Mouse (Mus musculus) liver, adult 2 months (tissue): ENCODE data around the gene Srpk1. TPM values are rescaled to one million over a fixed set of nuclear protein-coding genes. Genes with fewer than 3 reads are reported as not detected.
"Not testable (repeated sequence)": the region's sequence is repeated elsewhere in the genome, so short reads cannot be mapped to it uniquely, and the experiment has no call there.

Experiments used
- DNase-seq: peaks from one replicate; pipeline ENCODE4 v3.0.0-alpha.2; 2011; ENCODE audit warnings: low read depth, low spot score; ENCODE audit errors: extremely low read depth
- H3K27ac ChIP-seq: fragments of 200-500 bp; replicated peaks from 2 replicates; pipeline ENCODE4 v1.5.1; 2012; ENCODE audit warnings: low read depth, mild to moderate bottlenecking, control low read depth, inconsistent platforms, low read length; ENCODE audit not compliant: insufficient read depth
- H3K27me3 ChIP-seq: fragments of 200-500 bp; 2 replicates; pipeline ENCODE4 v1.6.1; 2012; ENCODE audit warnings: mild to moderate bottlenecking, moderate library complexity, low read length, inconsistent platforms; ENCODE audit not compliant: control insufficient read depth, insufficient read depth
- H3K36me3 ChIP-seq: fragments of 200-500 bp; 2 replicates; pipeline ENCODE4 v1.6.1; 2012; ENCODE audit warnings: low read length, inconsistent platforms; ENCODE audit not compliant: control insufficient read depth, insufficient read depth
- H3K4me1 ChIP-seq: fragments of 200-500 bp; 2 replicates; pipeline ENCODE4 v1.6.1; 2011; ENCODE audit warnings: low read length; ENCODE audit not compliant: control insufficient read depth, insufficient read depth
- H3K4me3 ChIP-seq: fragments of 200-500 bp; 2 replicates; pipeline ENCODE4 v1.5.1; 2011; ENCODE audit warnings: low read depth, mild to moderate bottlenecking, control low read depth, low read length, moderate library complexity; ENCODE audit not compliant: insufficient read depth
- H3K79me2 ChIP-seq: fragments of 200-500 bp; 2 replicates; pipeline ENCODE4 v1.6.1; 2012; ENCODE audit warnings: inconsistent platforms, mild to moderate bottlenecking, low read length, moderate library complexity; ENCODE audit not compliant: control insufficient read depth, insufficient read depth
- H3K9ac ChIP-seq: fragments of 200-500 bp; 2 replicates; pipeline ENCODE4 v1.6.1; 2012; ENCODE audit warnings: low read depth, mild to moderate bottlenecking, control low read depth, inconsistent platforms, low read length
- CTCF ChIP-seq: fragments of 200-500 bp; IDR thresholded peaks from 2 replicates; pipeline ENCODE4 v1.5.1; 2011; ENCODE audit warnings: low read depth, low read length, control low read depth
- POLR2A ChIP-seq: fragments of 200-500 bp; IDR thresholded peaks from 2 replicates; pipeline ENCODE4 v1.6.1; 2011; ENCODE audit warnings: low read length, control low read depth; ENCODE audit not compliant: insufficient read depth; ENCODE audit errors: extremely low read depth
- WGBS: fragments of 180-500 bp; shearing (Covaris S2); methylation state at CpG from one replicate; pipeline ENCODE4 v1.1.7; 2018; 5-methylcytosine and 5-hydroxymethylcytosine counted together
- polyA plus RNA-seq: library from polyadenylated mRNA; depleted of rRNA; stranded (reverse); fragments of >200 nt; gene quantifications from 2 replicates; pipeline ENCODE4 v1.2.3, GENCODE M21; 2012
- total RNA-seq: library from RNA; depleted of rRNA; stranded (reverse); fragments of >200 nt; gene quantifications from 2 replicates; pipeline ENCODE4 v1.2.3, GENCODE M21; 2014

Srpk1 gene
- total and polyA plus RNA-seq, 2 experiments, result 10.8 to 13.7 TPM

GRCm38 (mm10) chr17:28560598-28560997, 61.9 kb downstream of the Srpk1 start, which contains the start of gene Clps:
Gene Clps (minus strand): TSS chr17:28560766.
- Histone ChIP-seq H3K27me3 (no peaks in the 10 kb centered on the region), H3K4me3 (no peak within 1 kb of the TSS), H3K27ac (no peak within 1 kb of the TSS), H3K9ac (no peak within 1 kb of the TSS), H3K79me2 (no peaks in the 10 kb centered on the region), H3K36me3 (no peaks in the 10 kb centered on the region), H3K4me1 (0 out of 2 replicates have a peak, but pooled peaks cover 3% of the 10 kb centered on the region)
- TF ChIP-seq CTCF, result no peak
- TF ChIP-seq POLR2A, result no peak
- DNase-seq, result no peak
- WGBS, result 81% methylated on average over 4 of the region's 4 CpGs

GRCm38 (mm10) chr17:28557772-28558171, 64.7 kb downstream of the Srpk1 start:
- DNase-seq, result no peak
- no peak overlapping the region for H3K4me3 ChIP-seq
- 73% methylated on average over 6 of the region's 6 CpGs for WGBS

GRCm38 (mm10) chr17:28556635-28557396, 65.7 kb downstream of the Srpk1 start:
- 55% methylated on average over 6 of the region's 6 CpGs for WGBS
- no peak overlapping the region for H3K27ac ChIP-seq
- no peak overlapping the region for H3K9ac ChIP-seq
- no peaks in the 10 kb centered on the region for H3K79me2 ChIP-seq
- H3K36me3 ChIP-seq, result no peaks in the 10 kb centered on the region
- no peaks in the 10 kb centered on the region for H3K27me3 ChIP-seq
- H3K4me1 ChIP-seq, result 0 out of 2 replicates have a peak, but pooled peaks cover 2% of the 10 kb centered on the region
- peak; percentile 31 for DNase-seq
- no peak for TF ChIP-seq POLR2A
- TF ChIP-seq CTCF, result no peak
- H3K4me3 ChIP-seq, result no peak overlapping the region

More at GRCm38 (mm10) chr17:28557772-28558171, 64.7 kb downstream of the Srpk1 start:
- Histone ChIP-seq H3K27ac (no peak overlapping the region), H3K27me3 (no peaks in the 10 kb centered on the region), H3K36me3 (no peaks in the 10 kb centered on the region), H3K79me2 (no peaks in the 10 kb centered on the region), H3K9ac (no peak overlapping the region), H3K4me1 (0 out of 2 replicates have a peak, but pooled peaks cover 3% of the 10 kb centered on the region)
- TF ChIP-seq CTCF (no peak), POLR2A (no peak)

- not testable (repeated sequence) for H3K79me2 ChIP-seq, H3K36me3 ChIP-seq, H3K4me1 ChIP-seq, H3K27ac ChIP-seq, DNase-seq, H3K9ac ChIP-seq, H3K4me3 ChIP-seq, H3K27me3 ChIP-seq
- 97% methylated on average over 4 of the region's 4 CpGs for WGBS
These were observed 68.5 kb downstream of the Srpk1 start for GRCm38 (mm10) chr17:28554021-28554420.

GRCm38 (mm10) chr17:28553040-28553793, 69.3 kb downstream of the Srpk1 start:
- no peaks in the 10 kb centered on the region for H3K4me1 ChIP-seq
- no peaks in the 10 kb centered on the region for H3K27me3 ChIP-seq
- no peaks in the 10 kb centered on the region for H3K36me3 ChIP-seq
- TF ChIP-seq CTCF, result peak; percentile 98
- TF ChIP-seq POLR2A, result no peak
- no peak overlapping the region for H3K27ac ChIP-seq
- H3K79me2 ChIP-seq, result no peaks in the 10 kb centered on the region
- H3K9ac ChIP-seq, result no peak overlapping the region
- peak; percentile 40 for DNase-seq
- no peak overlapping the region for H3K4me3 ChIP-seq
- 15% methylated on average over 14 of the region's 14 CpGs for WGBS
